Mouse (Mus musculus) cerebral cortex, adult 2 months (tissue): ENCODE measurements around the gene Wipf3.

ENCODE experiments used
- WGBS: fragments of 180-500 bp; shearing (Covaris S2); methylation state at CpG from one replicate; pipeline ENCODE4 v1.1.7; 2018; 5-methylcytosine and 5-hydroxymethylcytosine counted together

Gene Wipf3

DNA sequence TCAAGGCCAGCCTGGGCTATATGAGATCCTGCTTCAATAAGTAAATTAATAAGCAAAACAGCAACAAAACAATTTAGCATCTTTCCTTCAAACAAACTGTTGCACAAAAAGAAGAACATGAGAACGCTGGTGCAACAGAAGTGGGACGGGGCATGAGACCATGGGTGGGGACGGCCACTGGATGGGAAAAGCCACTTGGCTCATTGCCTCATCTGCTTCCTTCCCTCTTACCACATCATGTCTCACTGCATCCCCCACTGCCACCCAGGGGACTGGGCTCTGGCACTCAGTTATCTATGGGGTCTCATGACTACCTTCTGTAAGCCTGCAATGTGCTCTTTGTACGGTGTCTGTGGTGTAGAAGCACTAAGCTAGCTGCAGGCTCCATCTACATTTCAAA, 106.1 kb downstream of the Wipf3 start:
- WGBS: 81% methylated on average over 4 of the region's 4 CpGs

DNA sequence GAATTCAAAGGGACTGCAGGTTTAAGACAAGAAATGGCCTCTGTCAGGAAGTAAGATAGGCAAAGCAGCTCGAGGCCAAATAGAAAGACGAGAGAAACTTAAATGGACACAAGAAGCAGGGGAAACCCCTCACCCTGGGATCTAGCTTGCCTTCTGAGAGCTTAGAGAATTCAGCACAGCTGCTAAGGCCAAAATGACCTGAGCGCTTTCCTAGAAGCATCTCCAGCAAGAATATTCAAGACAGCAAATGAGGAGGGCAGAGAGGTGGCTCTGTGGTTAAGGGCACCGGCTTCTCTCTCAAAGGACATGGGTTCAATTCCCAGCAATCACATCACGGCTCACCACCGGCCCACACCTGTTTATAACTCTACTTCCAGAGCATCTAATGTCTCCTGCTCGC, 107.7 kb downstream of the Wipf3 start:
- 80% methylated on average over 7 of the region's 7 CpGs for WGBS

GRCm38 (mm10) chr6:54538773-54539173, 109.4 kb downstream of the Wipf3 start:
- 18% methylated on average over 3 of the region's 3 CpGs for WGBS

DNA sequence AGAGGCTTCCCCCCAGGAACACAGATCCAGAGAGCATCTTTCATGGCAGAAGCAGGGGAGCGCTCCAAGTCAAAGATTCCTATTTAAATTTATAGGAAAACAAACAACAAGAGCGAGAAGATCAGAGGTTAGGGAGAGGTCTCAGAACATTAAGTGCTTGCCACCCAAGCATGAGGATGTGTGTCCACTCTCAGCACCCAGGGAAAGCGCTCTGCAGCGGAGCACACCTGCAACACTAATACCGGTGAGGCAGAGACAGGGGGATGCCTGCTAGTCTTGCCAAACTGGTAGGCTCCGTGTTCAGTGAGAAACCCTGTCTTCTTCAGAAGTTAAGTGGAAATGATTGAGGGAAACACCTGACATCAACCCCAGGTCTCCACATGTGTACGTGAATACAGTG, 110.0 kb downstream of the Wipf3 start:
- 75% methylated on average over 7 of the region's 7 CpGs for WGBS

GRCm38 (mm10) chr6:54540252-54540887, 111.0 kb downstream of the Wipf3 start:
- WGBS: 61% methylated on average over 9 of the region's 9 CpGs

DNA sequence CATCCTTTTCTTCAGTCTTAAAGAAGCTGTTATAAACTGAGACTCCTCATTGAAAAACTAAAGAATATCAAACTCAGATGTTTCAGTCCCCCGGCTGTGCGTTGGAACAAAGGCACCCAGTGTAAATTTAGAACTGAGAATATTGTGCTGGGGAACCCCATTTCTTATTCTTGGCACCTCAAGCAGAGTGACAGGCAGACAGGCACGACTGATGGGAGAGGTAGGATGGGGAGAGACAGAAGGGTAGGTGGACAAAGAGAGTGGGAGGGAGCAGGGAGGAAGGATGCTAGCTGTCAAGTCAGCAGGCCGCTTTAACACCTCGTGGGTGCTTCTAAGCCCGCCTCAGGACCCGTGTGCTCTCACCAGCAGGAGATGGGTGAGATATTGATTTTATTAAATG, 113.4 kb downstream of the Wipf3 start:
- WGBS: 44% methylated on average over 7 of the region's 7 CpGs

DNA sequence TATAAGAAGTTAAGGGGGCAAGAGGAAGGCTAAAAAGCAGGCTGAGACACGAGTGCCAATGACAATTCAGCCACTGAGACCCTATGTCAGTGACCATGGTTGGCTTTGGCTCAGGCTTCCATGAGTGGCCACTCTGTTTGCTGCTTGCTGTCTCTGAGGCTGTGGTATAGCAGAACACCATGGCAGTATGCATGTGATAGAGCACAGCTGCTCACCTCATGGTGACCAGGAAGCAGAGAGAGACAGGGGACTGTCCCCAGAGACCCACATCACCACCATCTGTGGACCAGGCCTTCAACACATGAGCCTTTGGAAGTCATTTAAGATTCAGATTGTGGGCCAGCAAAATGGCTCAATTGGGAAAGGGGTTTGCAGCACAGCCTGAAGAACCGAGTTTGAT, 114.2 kb downstream of the Wipf3 start:
- WGBS: 86% methylated on average over 2 of the region's 2 CpGs

- 40% methylated on average over 13 of the region's 13 CpGs for WGBS
Observed at GRCm38 (mm10) chr6:54548314-54549019, 119.1 kb downstream of the Wipf3 start.

GRCm38 (mm10) chr6:54549311-54549710, 119.9 kb downstream of the Wipf3 start:
- WGBS: 67% methylated on average over 4 of the region's 4 CpGs

DNA sequence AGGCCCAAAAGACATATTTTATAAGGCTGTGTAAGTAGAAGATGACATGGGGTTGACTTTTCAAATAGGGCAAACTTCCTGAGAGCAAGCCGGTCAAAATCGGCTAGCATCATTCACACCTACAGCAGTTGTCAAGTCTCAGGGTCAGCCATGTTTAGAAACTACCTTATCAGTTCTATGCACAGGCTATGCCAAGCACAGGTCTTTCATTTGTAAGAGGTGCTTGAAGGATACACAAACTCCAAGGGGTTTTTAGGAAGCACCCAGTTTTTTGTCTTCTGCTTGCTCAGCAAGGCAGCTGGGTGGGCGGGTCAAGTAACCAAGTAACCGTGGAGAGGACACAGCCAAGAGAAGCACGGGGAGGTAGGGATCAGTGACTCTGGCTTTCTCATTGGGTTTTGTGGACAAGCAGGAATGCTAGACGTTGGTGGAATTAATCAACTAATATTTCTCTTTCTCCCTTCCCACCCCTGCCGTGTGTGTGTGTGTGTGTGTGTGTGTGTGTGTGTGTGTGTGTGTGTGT, 121.5 kb downstream of the Wipf3 start:
- WGBS: 68% methylated on average over 7 of the region's 7 CpGs

GRCm38 (mm10) chr6:54552721-54553413, 123.5 kb downstream of the Wipf3 start:
- WGBS: 52% methylated on average over 9 of the region's 9 CpGs
